Mouse (Mus musculus): Measurements from ENCODE around the gene Mecom. TPM values are rescaled to one million over a fixed set of nuclear protein-coding genes. Genes with fewer than 3 reads are reported as not detected.
A peak's percentile ranks its signal among the peaks of the same experiment; 100 is the strongest.

The Mecom gene
- polyA plus RNA-seq, 1 experiment = not detected

DNA sequence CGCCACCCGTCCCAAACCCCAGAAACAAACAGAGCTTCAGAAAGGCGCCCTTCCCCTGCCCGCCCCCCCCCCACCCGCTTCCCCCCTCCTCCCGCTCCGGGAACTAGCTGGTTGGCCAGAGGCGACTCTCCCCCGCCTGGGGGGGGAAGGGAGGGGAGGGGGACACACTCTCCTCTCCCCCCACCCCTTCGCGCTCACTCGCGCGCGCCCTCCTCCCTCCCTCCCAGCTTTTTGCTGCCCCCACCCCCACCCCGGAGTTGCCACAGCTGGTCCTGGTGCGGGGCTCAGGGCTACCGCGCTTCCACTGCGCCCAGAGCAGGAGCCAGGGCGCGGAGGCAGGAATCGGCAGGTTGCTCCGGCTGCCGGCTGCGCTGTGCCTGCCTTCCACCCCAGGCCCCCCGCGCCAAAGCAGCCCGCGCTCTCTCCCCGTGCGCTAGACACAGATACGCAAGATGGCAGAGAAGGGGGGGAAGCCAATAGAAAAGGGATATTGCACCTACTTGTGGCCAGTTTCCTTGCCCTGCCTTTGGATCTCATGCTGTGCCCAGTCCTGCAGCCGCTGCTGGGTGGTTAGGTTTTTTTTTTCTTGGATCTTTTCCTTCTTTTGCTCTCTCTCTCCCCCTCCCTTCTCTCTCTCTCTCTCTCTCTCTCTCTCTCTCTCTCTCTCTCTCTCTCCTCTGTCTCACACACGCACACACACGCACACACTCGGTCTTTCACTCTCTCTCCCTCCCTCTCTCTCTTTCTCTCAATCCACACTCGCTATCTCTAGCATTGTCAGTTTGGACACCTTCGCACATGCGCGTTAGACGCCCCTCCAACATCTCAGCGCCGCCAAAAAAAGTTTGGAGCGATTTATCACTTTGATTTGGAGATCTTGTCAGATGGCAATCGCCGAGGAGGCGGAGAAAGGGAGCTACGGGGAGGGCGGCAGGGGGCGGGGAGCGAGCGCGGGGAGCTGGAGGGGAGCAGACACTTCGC lies 38.6 kb downstream of the Mecom start:
- peaks cover 47% of the 10 kb centered on the region for H3K4me1 ChIP-seq
- peaks cover 95% of the 10 kb centered on the region for H3K27me3 ChIP-seq (replicated peaks)
- H3K36me3 ChIP-seq (replicated peaks; ENCODE audit: low read length) = no peaks in the 10 kb centered on the region
- H3K4me3 ChIP-seq (replicated peaks) = peak overlapping the region; percentile 92
- H3K9me3 ChIP-seq = no peaks in the 10 kb centered on the region
- TF ChIP-seq FLI1 (IDR thresholded peaks at IDR 0.05; ENCODE audit: low read length) = no peak
- TF ChIP-seq GATA1 (IDR thresholded peaks at IDR 0.05; ENCODE audit: borderline replicate concordance, low read length) = no peak

DNA sequence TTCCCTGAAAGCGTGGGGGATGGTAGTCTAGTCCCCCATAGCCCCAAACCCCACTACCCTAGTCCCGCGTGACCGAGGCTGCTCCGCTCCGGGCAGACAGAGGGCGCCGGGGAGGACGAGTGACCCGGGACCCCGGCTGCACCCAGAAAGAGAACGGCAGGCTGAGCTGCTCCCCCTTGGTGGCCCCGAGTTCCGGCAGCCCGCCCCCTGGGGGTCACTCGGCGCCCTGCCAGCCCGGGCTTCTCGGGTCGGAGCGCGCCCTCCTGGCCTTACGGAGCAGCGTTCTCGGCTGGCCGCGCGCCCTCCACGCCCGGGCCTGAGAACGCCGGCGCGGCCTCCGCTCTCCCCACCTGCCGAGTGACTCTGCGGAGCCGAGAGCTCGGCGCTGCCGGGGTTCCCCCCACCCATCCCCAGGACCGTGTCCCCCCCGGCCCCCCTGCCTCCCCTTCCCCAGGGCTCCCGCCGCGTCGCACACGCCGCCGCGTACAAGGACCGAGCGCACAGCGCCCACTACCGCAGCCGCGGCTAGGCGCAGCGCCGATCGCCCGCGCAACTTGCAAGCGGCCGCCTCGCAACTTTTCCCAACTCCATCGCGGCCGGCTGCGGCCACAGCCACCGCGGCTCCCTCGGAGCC lies 39.4 kb downstream of the Mecom start:
- H3K4me3 ChIP-seq (replicated peaks) = peak overlapping the region; percentile 92
- no peaks in the 10 kb centered on the region for H3K36me3 ChIP-seq (replicated peaks; ENCODE audit: low read length)
- TF ChIP-seq GATA1 (IDR thresholded peaks at IDR 0.05; ENCODE audit: borderline replicate concordance, low read length) (no peak), FLI1 (IDR thresholded peaks at IDR 0.05; ENCODE audit: low read length) (no peak)
- H3K27me3 ChIP-seq (replicated peaks) = peaks cover 92% of the 10 kb centered on the region
- peaks cover 40% of the 10 kb centered on the region for H3K4me1 ChIP-seq
- no peaks in the 10 kb centered on the region for H3K9me3 ChIP-seq

DNA sequence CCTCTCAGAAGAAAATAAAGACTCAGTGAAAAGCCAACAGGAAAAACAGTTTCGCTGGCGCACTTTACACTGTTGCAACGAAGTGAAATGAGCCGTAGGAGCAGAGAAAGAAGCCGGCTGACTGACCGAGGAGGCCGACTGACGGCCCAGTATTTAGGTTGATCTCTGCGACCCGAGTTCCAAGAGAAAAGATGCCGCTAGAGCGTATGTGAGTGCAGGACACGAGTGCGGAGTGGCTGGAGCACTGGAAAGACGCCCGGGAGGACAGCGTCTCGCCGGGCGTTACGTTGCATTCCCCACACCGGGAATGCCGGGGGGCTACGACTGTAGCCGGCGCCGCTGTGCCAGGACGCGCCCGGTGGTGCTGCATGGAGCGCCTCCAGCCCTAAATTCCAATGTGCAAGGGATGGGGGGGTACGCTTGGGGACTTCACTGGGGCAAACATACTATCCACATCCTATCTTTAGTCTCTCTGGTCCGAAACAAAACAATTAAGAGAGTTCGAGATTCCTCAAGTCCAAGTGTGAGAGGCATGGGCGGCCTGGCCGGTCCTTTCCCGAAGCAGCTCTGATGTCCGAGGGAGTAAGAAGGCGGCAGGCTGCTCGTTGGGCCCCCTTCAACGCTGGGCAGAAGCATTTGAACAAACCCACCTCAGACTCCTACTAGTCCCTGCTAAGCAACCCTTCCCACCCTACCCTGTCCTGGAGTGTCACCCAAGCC lies 40.1 kb downstream of the Mecom start:
- Histone ChIP-seq H3K27me3 (replicated peaks) (peaks cover 85% of the 10 kb centered on the region), H3K9me3 (no peaks in the 10 kb centered on the region), H3K4me3 (replicated peaks) (peak overlapping the region; percentile 92), H3K4me1 (peaks cover 40% of the 10 kb centered on the region), H3K36me3 (replicated peaks; ENCODE audit: low read length) (no peaks in the 10 kb centered on the region)
- TF ChIP-seq GATA1 (IDR thresholded peaks at IDR 0.05; ENCODE audit: borderline replicate concordance, low read length) (no peak), FLI1 (IDR thresholded peaks at IDR 0.05; ENCODE audit: low read length) (no peak)

DNA sequence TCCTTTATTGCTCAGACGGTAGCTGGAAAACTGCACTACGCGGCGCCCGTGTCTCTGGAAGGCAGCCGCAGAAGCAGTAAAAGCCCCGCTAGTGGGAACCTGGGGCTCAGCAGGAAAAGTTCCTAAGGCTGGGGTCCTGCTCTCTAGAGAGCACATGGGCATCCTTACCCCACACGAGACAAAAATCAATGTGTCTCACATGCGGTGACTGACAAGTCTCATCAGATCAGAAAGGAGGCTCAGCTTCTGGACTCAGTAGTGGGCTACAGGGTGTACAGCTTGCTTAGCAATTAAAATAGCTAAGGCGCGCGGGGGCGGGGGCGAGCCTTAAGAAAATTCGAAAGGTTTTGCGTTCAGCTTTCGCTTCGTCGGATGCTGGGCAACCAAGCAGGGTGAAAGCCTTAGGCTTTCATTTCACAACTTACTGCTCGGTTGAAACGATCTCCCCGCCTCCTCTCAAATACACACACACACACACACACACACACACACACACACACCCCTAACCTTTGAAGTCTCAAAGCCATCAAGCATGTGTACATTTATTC lies 40.7 kb downstream of the Mecom start:
- Histone ChIP-seq H3K27me3 (replicated peaks) (peaks cover 80% of the 10 kb centered on the region), H3K4me3 (replicated peaks) (peak overlapping the region; percentile 92), H3K4me1 (peaks cover 36% of the 10 kb centered on the region), H3K9me3 (no peaks in the 10 kb centered on the region), H3K36me3 (replicated peaks; ENCODE audit: low read length) (no peaks in the 10 kb centered on the region)
- TF ChIP-seq GATA1 (IDR thresholded peaks at IDR 0.05; ENCODE audit: borderline replicate concordance, low read length) (no peak), FLI1 (IDR thresholded peaks at IDR 0.05; ENCODE audit: low read length) (no peak)

DNA sequence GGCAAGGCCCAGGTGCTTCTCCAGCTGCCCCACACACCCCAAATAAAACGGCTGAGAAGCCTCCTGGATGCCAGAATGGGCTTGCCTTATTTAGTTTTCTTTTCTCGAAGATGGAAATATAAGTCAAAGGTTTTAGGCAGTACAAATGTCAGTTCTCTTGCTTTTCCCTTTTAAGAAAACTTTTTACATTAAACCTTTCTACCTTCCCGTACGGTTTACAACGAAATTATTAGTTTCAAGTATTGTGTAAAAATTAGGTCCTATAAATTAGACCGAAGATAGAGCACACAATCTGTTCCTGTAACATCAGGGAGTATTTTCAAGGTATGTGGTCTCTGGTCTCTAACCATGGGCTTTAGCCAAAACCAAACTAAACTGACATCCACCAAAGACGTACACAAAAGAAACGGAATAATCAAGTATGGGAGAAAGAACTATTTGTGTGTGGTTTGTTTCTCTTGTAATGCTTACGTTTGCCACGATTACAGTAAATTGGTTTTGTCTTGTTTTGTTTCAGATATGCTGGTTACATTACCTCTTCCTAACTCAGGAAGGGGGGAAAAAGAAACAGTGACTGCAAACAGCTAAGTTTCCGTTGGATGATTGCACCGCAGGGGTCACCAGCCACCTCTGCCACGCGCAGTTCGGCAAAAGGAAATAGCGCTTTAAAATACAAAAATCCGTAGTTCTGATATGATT lies 41.3 kb downstream of the Mecom start:
- Histone ChIP-seq H3K27me3 (replicated peaks) (peaks cover 75% of the 10 kb centered on the region), H3K9me3 (no peaks in the 10 kb centered on the region), H3K36me3 (replicated peaks; ENCODE audit: low read length) (no peaks in the 10 kb centered on the region), H3K4me3 (replicated peaks) (peak overlapping the region; percentile 92), H3K4me1 (peaks cover 36% of the 10 kb centered on the region)
- TF ChIP-seq GATA1 (IDR thresholded peaks at IDR 0.05; ENCODE audit: borderline replicate concordance, low read length) (no peak), FLI1 (IDR thresholded peaks at IDR 0.05; ENCODE audit: low read length) (no peak)

DNA sequence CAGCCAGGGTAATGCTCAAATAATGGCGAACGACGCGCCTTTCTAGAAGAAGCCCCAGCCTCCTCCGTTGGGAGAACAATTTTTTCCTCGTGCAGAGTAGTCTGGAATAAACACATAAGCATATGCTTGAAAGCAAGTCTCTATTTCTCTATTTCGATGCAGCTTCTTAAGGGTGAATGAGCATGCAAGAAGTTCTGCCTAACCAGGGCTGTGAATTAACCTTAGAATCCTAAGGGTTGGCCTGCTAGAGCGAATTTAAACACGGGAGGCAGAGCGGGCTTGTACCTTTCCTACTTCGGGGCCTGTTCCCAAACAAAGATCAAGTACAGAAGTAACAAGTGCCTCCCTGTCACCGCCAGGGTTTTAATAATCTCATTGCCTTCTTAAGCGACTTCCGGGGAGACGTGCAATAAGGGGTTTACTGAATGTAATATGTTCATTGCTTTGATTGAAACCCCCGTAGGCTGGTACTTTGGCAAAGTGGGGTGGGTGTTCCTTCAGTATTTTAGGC lies 42.0 kb downstream of the Mecom start:
- TF ChIP-seq FLI1 (IDR thresholded peaks at IDR 0.05; ENCODE audit: low read length) = no peak
- no peak for TF ChIP-seq GATA1 (IDR thresholded peaks at IDR 0.05; ENCODE audit: borderline replicate concordance, low read length)
- Histone ChIP-seq H3K4me3 (replicated peaks) (no peak overlapping the region), H3K36me3 (replicated peaks; ENCODE audit: low read length) (no peaks in the 10 kb centered on the region), H3K9me3 (no peaks in the 10 kb centered on the region), H3K27me3 (replicated peaks) (peaks cover 69% of the 10 kb centered on the region), H3K4me1 (peaks cover 36% of the 10 kb centered on the region)

DNA sequence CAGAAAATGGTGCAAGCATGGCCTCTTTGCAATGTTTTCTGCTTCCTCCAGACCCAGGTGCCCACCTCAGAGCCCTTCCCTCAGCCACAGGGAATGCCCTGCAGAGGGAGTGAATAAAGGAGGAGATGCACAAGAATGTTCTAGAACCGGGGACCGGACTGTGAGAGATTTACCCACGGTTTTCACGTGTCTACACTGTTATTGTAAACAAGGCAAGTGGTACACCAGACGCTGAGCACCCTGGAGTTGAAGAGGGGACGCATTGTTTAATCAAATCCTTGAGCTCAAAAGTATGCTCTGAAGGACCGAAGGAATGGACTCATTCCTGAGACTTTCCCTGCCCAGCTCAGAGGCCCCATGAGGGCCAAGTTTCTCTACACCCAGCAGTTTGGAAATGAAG lies 43.2 kb downstream of the Mecom start:
- Histone ChIP-seq H3K27me3 (replicated peaks) (peaks cover 59% of the 10 kb centered on the region), H3K4me1 (peaks cover 32% of the 10 kb centered on the region), H3K36me3 (replicated peaks; ENCODE audit: low read length) (no peaks in the 10 kb centered on the region), H3K9me3 (no peaks in the 10 kb centered on the region), H3K4me3 (replicated peaks) (no peak overlapping the region)
- TF ChIP-seq GATA1 (IDR thresholded peaks at IDR 0.05; ENCODE audit: borderline replicate concordance, low read length) = no peak
- no peak for TF ChIP-seq FLI1 (IDR thresholded peaks at IDR 0.05; ENCODE audit: low read length)

DNA sequence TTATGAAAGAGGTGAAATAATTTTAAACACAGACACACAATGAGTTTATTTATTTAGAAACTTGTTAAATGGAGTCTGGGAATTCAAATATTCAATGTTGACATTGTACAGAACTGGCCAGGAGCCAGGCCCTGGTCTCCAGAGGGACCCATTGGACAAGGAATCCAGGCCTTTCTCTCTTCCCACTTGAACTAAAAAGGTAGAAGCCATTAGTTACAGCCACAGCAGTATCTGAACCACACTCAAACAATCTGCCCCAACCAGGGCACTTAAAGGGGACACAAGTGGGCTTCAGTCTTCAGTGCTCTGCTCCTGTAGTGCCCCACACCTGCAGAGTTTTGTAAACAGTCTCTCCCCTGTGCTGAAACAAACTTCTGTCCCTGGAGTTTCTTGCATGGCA lies 44.0 kb downstream of the Mecom start:
- peaks cover 25% of the 10 kb centered on the region for H3K4me1 ChIP-seq
- TF ChIP-seq FLI1 (IDR thresholded peaks at IDR 0.05; ENCODE audit: low read length) (no peak), GATA1 (IDR thresholded peaks at IDR 0.05; ENCODE audit: borderline replicate concordance, low read length) (no peak)
- H3K27me3 ChIP-seq (replicated peaks) = peaks cover 51% of the 10 kb centered on the region
- H3K36me3 ChIP-seq (replicated peaks; ENCODE audit: low read length) = no peaks in the 10 kb centered on the region
- no peak overlapping the region for H3K4me3 ChIP-seq (replicated peaks)
- H3K9me3 ChIP-seq = no peaks in the 10 kb centered on the region
